Mouse (Mus musculus) CD4-positive, CD25-positive, alpha-beta regulatory T cell, adult 2 months (primary cell): ENCODE data around the gene Xxylt1.

Source experiments
- DNase-seq: peaks from one replicate; pipeline ENCODE4 v3.0.0-alpha.2; 2012; ENCODE audit warnings: low read depth, low spot score

Xxylt1 gene

DNA sequence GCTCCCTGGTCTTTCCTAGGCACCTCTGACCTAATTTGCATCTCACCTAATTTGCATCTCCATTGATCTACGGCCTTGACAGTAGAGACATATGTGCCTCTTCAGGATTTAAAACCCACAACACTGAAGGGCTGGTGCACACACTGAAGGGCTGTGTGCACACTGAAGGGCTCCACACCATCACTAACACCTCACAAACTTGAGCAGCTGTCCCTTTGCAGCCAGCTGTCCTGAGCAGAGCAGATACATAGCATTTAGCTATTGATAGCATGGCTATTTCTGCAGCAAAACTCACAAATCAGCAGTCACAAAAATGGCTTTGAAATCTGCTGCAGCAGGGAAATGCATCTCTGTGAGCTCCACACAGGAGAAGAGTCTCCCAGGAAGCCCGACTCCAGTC, 90.6 kb downstream of the Xxylt1 start:
- no peak for DNase-seq

DNA sequence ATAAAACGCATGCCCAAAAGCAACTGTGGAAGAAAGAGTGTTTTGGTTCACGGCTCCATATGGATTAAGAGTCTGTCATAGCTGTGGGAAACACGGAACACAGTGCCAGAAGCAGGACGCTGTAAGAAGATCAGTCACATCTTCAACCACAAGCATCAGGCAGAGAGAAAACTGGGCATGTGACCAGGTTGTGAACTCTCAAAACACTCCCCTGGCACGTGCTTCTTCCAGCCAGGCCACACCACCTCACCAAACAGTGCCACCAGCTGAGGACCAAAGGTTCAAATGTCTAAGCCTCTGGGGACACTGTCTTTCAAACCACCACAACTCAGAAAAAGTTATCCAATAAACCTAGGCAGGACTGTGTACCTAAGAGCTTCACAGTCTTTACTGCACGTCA, 93.0 kb downstream of the Xxylt1 start:
- DNase-seq = no peak

DNA sequence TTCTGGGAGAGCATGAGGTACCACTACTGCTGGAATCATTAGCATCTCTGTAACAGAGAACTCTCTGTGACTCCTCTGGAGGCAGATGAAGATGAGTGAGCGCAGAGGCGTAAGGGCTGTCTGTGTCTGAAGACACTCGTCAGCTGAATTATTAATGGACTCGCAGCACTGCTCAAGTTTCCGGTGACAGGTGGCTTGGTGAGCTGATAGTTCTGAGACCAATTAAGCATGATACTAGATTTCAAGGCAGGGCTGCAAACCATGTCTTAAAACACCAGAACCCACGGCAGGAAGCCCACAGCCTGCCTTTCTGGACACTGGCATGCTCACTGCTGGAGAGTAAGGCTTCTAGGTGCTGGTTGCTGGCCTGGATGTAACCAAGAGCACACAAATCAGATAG, 93.5 kb downstream of the Xxylt1 start:
- no peak for DNase-seq

DNA sequence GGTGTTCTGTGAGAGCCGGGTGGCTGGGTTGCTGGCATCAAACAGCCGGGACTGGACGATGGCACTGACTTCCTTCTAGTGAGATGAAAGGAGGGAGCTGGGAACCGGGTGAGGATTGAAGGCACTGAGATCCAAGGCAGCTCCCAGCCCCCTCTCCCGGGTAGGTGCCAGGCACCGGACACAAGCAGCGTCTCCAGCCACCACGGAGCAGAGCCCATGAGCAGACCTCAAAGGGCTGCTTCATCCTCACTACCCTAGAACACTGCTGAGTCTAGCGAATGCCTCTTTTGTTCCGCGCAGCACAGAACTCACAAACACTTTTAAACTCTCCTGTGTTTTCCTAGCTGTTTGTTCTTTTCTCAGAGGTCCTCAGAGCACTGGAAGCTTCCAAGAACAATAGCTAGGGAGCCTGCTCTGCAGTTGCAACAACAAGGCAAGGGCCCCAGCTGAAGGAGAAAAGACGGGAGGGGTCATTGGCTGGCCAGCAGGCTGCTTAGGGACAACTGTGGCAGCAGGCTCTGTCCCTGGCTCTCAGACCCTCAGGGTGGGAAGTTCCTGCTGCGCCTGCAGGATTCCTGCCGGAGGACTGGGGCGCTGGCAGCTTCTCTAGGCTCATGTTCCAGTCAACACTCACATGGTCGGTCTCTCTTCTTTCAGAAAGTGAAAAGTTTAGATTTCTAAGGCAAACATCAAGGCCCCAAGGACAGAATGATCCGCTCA, 96.2 kb downstream of the Xxylt1 start:
- no peak for DNase-seq

GRCm38 (mm10) chr16:30984101-30984500, 97.1 kb downstream of the Xxylt1 start:
- DNase-seq = no peak

DNA sequence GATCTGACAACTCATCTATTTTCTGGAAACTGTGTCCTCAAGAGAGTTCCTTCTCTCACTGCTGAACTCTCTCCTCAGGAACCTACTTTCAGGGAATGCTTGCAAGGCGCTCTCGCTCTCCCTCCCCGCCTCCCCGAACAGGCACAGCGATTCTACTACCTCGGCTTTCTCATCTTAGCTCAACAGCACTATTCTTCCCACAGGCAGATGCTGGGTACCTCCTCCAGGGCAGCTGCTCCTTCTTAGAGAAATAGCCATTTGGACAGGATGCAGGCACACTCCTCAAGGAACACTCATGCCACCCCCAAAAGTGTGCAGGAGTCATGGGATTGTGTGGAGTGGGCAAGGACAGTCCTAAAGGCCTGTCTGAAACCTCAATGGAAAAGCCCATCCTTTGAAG, 97.5 kb downstream of the Xxylt1 start:
- DNase-seq = no peak

DNA sequence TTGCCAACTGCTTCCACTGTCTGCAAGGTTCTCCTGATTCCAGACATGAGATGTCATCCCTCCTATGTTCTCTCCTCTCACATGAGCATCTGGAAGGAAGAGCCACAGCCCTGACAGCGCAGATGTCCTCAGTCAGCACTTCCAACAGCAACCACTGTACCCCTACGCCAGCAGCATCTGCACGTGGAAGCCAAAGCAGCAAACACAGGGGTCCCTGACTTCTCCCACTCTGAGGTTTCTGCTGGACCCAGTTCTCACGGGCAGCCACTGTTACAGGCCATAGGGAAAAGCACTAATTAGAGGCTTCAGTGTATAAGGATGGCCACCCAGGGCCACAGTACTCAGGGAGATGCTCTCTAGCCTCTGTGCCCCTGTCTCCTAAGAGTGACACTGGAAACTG, 98.0 kb downstream of the Xxylt1 start:
- DNase-seq = no peak

DNA sequence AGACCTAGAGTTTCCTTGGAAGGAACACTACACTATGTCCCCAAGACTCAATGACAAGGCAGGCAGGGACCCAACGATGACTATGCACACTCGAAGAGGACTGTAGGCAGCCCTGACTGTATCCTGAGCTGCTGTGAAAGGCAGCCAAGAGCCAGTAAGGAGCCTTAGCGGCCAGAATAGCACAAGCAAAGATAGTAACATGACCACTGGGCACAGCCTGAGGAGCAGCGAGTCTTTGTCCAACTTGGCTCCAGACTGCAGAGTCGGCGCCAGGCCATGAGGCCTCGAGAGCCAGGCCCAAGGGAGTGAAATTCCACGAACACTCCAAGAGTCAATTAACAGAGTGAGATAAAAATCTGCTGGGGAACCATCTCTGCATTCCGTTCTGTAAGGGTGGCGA, 99.9 kb downstream of the Xxylt1 start:
- DNase-seq = no peak

- no peak for DNase-seq
Observed at GRCm38 (mm10) chr16:30979905-30980304, 101.3 kb downstream of the Xxylt1 start.

DNA sequence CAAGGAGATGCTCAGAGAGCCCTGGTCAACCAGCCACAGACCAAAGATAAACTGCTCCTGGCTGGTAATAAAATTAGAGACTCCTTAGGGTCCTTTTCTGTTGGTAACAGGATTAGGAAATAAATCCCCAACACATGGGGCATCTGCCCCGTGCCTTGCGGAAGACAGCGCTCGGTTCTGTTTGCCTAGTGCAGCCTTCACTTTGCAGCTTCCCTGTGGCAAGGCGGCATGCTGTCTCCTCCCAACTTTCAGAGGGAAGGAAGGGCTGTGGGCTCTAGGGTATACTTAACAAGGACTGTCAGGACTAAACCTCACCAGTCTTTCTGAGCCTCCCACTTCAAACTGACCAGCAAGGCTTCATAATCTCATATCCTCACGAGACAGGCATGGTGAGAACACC, 103.5 kb downstream of the Xxylt1 start:
- DNase-seq = no peak

DNA sequence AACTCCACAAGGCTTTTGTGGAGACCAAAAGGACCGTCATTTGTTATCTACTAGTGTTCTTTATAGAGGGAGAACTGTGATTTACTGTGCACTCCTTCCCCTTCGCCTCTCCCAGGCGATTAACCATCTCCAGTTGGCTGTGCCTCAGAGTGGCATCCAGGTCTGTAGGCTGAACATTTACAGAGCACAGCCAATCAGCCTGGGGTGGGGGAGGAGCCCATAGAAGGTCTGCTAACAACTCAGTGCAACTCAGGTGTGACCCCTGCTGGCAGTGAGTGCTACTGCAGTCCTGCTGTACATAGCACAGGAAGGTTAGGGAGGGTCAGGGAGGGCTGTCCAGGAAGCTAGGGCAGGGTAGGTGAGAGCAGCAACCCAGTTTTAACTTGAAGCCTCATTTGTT, 104.0 kb downstream of the Xxylt1 start:
- peak; percentile 94 for DNase-seq

DNA sequence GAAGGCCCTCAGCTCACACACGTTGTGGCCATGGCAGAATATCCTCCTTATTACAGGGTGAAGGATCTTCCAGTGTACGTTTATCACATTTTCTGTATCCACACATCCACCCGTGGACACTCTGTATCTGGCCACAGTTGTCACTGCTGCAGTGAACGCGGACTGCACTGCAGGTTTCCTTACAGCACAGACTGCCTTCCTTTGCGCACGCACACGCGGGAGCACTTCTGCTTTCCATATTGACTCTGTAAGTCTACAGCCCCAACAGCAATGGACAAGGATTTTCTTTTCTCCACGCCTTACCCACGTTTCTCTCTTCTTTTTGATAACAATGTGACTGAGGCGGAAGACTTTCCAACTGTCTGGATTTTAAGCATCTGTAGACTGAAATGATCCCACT, 106.7 kb downstream of the Xxylt1 start:
- no peak for DNase-seq

GRCm38 (mm10) chr16:30973416-30973815, 107.8 kb downstream of the Xxylt1 start:
- no peak for DNase-seq

DNA sequence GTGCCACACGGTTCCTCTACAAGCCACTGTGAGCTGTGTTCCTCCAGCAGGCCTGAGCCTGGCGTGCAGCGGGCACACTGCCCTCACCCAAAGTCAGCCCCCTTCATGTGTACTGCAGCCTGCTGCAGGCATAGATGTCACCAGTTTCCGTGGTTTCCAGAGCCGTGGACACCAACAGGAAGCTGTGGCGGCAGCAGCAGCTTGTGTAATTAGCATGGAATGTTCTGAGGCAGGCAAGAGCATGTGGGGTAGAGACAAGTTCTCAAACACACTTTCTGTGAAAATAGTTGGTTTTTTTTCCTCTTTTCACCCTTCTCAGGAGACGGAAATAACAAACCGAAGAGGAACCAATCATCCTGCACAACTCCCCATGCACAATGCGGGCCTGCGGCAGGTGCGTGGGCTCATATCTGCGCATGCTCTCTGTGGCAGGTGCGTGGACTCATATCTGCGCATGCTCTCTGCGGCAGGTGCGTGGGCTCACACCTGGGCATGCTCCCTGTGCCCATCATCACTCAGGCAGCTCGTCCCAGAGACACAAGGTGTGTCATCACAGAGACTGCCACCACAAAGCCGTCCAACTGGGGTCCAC, 109.2 kb downstream of the Xxylt1 start:
- peak; percentile 78 for DNase-seq

DNA sequence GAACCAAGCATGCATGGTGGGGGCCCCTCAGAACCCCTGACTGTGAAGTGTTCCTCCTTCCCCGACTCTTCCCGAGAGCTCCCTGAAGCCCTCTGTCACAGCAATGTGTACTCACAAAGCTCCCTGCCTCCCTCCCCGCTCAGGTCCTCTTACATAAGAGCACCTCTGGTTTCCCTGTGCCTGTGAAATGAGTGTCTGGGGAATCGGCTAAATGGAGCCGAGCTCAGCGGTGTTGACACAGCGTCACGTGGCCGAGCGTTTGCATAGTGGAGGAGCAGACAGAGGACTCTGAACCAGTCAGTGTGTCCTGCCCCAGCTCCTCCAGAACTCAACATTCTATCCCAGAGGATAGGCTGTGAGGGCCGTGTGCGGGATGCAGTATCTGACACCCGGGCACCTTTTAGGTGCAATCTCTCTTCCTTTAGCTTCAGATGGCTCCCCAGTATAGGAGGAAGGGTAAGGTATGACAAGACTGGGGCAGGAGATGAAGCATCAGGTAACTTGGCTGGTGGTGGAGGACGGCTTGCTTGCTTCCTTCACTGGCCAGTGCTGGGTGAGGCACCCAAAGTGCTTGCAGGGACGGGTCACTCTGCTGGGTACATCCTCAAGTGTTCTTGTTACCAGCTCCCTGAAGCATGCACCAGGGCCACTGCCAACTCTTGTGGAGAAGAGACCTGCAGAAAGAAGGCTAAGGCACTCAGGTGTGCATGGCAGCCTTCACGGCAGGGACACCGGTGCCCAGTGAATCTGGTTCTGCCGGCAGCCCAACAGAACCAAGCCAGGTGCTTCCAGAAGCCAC, 111.8 kb downstream of the Xxylt1 start:
- DNase-seq = no peak

DNA sequence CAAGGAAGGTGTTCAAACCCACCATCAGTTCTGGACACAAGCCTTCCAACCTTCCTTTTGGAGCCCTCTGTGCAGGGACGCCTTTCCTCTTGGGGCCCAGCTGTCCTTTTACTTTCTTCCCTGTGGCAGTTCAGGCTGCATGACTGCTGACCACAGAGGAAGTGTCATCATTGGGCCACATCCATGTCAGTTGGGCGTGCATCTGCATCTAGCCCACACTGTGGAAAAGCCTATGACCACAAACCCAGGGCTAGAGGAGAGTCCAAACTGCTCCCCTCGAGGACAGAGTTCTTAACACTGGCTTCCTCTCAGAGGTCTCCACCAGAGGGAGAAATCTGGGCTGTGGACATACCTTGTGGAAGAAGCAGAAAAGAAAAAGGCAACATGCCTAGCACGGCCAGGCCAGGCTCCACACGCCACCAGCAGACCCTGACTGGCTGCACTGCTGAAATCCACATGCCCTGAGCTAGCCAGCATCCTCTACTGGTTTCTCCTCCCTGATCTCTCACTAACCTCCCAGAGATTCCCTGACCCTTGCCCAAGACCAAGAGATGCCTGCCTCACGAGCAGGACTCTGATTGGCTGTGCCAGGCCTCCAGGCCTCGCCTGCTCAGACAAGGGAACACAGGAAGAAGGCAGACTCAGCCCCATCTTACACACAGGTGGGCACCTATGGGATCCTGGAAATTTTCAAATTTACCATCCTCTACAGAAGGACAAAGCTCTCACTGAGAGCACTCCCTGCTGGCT, 112.7 kb downstream of the Xxylt1 start:
- no peak for DNase-seq

- no peak for DNase-seq
Observed at GRCm38 (mm10) chr16:30966684-30967083, 114.5 kb downstream of the Xxylt1 start.

- DNase-seq = no peak
Observed at GRCm38 (mm10) chr16:30964891-30965290, 116.3 kb downstream of the Xxylt1 start.

- DNase-seq = no peak
Observed at GRCm38 (mm10) chr16:30964411-30964810, 116.8 kb downstream of the Xxylt1 start.

GRCm38 (mm10) chr16:30962515-30962914, 118.7 kb downstream of the Xxylt1 start:
- DNase-seq = no peak

DNA sequence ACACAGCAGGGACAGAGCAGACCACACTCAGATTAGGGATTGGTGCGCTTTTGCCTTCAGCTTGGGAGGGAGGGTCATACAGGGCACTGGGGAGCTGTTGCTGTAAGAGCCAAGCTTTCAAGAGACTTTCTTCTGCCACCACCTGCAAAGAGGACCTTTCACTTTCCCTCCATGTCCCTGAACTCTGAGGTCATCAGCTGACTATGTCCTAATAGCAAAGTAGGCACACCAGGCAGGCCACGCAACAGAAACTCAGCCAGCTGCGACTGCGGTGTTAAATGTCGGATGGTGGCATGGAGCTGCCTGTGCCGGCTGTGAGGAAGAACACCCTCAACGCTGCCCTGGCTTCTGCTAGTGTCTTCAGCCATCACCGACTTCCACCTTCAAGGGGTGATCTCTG, 120.1 kb downstream of the Xxylt1 start:
- no peak for DNase-seq

DNA sequence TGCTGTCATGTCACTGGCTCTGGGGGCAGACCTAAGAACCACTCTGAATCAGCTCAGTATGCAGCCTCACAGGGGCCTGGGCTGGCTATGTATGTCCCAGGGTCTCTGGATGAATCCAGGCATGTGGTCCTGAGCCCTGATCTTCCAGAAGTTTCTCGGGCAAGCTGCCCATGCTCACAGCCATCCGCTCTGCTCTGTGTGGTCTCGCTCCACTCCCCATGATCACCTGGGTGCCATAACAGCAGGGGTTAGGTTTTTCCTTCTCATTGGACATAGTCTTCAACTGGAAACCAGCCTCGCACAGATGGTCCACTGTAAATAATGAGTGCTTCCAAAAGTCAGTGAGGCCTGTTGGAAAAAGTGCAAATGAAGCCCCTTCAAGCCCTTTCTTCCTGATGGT, 121.0 kb downstream of the Xxylt1 start:
- no peak for DNase-seq
